Mouse (Mus musculus): ENCODE measurements around the gene Gm10964.

The Gm10964 gene

DNA sequence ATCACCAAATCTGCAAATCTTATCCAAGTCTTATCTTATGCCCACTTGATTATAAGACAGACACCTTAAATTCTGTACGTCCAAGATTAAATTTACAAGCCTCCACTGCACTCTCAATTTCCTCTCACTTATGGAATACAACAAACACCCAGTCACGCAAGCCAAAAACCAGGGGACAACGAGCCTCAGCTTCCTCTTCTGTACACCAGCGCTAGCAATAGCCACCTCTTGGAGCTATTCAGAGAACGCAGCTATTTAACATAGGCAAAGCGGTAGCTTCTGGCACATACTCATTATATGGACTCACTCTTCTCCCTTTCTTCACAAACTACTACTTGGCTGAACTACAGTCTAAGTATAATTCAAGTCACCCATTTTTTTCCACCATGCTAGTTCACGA lies 40.0 kb downstream of the Gm10964 start:
- DNase-seq: no peak

DNA sequence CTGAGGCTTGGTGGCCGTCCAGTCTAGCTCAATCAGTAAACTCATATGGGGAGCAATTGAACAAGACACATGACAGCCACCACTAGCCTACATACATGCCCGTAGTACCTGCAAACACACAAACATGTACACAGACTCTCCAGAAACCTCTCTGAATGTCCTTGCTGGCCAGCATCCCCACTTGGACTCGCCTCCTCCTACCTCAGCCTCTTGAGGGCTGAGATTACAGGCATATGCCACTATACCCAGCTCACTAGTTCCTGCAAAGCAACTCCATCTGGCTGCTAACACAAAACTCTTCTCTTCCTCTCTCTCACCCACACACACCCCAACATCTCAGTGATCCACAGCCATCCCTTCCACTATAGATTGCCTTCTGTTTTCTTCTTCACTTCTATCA lies 41.1 kb downstream of the Gm10964 start:
- DNase-seq: peak; percentile 57

DNA sequence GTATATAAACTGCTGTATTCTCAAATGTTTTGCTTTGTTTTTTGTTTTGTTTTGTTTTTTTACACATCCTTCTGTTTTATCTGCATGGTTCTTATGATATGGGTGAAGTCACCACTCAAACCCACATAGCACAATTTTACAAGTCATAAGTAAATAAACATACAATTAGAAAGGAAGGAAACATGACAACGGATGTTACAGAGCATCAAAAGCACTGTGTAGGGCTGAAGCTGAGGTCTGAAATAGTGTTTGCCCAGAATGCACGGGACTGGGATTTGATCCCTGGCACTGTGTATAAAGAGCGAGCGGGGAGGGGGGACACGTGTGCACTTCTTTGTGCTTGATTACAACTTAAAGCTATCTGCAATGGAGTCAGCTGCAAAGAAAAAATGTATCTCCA lies 41.6 kb downstream of the Gm10964 start:
- DNase-seq: no peak

DNA sequence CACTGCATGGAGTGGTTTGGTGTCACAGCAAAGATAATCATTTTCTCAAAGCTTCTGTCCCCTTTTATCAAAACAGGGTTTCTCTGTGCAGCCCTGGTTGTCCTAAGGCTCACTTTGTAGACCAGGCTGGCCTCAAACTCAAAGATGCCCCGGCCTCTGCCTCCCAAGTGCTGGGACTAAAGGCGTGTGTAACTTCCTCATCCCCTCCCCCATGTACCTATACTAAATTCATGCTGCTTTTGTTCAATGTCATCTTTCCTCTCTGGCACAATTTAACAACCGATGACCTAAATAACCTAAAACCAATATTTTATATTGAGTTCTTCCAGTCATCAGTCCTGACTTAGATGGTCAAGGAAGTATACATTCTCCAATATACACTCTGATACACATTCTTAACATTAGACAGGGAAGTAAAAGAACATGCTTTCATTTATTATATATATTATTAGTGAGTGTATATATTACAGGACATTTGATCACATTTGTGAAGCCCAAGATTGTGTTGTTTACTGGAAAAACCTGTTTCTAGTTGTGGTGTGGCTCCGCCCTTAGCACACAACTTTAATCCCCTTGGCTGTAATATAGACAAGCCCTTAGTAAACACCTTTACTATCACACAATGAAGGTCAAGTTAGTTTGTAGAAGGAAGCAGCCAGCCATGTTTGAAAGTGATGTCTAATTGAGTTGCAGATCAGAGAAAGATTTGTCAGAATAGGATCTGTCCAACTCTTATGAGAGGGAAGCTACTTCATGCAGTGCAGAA lies 43.9 kb downstream of the Gm10964 start:
- DNase-seq: no peak

DNA sequence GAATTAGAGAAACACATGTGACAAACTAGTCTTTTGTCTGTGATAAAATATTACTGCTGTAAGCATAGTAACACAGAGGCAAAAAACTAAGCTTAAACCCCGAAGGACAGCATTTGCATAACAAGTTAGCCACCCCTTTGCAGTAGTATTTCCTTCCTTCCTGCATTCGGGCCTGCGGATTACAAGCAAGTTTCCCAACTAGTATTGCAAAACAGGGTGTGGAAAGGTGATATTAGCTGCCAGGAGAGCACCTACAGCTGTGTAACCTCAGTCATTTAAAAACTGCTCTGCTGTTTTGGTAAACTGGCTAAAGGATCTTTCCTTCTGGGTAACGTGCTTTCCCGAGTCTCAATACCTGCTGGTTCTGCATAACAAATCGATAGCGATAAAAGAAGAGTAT lies 48.1 kb downstream of the Gm10964 start:
- DNase-seq: no peak

DNA sequence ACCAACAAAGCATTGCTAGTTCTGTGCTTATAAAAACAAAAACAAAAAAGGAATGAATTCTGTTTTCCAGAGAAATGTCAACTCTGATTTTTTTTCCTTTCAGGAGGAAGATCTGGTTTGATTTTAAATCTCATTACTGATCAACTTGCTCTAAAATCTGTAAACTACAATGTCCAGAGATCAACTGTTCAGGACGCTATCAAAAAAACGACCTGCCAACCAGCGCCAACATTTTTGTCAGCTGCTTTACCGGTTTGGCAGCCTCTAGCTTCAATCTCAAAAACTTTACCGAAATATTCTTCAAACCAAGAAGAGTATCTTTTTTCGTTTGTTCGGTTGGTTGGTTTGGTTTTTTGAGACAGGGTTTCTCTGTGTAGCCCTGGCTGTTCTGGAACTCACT lies 49.9 kb downstream of the Gm10964 start:
- no peak for DNase-seq

DNA sequence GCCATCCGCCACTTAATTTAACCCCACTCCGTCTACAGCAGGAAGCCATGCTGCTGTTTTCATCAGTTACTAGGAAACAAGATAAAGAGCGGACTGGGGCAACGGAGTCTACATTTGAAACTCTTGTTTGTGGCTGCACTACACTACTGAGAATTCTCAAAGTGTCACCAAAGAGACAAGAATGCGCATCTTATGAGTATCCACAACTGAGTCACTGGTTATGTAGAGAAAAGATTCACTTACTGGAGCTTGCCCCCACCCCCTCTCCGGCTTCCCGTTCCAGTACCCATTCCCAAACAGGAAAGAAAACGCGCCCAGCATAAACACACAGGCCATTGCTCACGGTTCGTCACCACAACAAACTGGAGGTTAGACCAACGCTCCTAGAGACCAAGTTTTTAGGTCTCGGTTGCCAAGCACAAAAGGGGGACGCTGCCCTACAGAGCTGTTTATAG lies 50.8 kb downstream of the Gm10964 start:
- DNase-seq: no peak

DNA sequence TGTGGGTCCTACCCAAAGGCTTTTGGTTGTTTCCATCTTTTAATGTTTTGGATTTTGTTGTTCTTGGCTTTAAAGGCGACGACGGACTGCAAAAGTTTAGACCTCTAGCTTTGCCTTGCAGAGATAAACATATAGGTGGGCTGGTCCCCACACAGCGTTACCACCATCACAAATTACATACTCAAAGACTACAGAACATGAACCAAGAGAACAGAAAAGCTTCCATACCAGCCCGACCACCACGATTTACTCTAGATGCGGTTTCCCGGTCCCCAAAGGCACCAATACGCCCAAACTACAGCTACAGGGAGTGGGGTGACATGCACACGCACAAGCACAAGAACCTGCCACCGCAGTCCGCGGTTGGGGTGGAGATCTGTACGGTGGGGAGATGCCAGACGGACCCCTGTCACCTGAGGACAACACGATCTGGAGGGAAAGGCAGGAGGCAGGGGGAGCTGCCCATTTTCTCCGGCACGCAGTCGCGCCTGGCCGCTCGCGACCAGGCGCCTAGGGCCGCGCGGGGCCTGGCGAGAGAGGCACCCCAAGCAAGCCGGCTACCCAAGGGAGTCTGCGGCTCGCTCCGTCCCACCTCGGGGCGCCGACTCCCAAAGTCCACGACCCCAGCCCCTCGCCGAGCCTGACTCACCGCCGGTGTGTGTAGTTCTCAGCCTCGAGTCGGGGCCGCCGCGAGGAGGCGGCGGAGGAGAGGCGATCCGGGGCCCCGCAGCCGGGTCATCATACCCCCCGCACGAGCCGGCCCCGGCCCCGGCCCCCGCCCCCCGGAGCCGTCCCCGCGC lies 51.4 kb downstream of the Gm10964 start:
- peak; percentile 55 for DNase-seq

DNA sequence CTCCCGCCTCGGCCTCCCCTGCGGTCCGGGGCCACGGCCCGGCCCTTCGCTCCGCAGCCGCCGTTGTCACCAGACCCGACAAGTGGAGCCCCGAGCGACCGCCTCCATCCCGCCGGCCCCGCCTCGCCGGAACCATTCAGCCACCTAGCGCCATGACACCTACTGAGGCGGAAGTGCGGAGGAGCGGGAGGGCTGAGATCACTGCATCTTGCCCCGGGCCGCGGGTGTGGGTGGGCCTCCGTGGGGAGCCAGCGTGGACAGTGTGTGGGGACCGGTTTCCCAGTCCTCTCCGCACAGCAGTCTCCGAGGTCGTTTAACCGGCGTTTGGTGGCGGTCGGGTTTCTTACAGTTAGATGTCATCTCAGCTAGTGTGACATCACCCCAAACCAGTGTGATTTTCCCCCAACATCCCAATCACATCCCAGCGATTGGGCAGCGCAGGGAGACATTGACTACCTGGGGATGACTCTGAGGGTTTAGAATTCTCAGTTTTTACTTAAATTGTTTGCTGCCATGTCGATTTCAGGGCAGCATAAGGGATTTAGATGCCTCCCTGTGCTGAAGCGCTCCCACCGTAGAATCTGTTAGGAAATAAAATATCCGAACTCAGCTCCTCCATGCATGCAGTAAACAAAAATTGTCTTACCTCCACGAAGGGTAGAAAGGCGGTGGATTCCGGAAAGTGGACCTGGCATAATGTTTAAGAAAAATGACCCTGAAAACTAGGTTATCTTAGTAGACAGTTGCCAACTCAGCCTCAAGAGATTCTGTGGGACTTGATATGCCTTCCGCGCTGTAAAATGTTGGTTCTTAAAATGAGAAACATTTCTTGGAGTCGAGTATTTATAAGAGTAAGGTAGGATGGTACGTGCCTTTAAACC lies 52.3 kb downstream of the Gm10964 start, which contains the start of gene Hipk1:
Gene Hipk1 (minus strand): TSS at position 334 of the 881 bp plus-strand sequence.
- peak; percentile 95 for DNase-seq

DNA sequence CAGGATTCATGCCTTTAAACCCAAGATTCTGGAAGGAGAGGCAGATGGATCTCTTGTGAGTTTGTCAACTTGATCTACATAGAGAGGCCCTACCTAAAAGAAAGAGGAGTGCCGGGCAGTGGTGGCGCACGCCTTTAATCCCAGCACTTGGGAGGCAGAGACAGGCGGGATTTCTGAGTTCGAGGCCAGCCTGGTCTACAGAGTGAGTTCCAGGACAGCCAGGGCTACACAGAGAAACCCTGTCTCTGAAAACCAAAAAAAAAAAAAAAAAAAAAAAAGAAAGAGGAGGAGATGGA lies 52.9 kb downstream of the Gm10964 start:
- peak; percentile 37 for DNase-seq

DNA sequence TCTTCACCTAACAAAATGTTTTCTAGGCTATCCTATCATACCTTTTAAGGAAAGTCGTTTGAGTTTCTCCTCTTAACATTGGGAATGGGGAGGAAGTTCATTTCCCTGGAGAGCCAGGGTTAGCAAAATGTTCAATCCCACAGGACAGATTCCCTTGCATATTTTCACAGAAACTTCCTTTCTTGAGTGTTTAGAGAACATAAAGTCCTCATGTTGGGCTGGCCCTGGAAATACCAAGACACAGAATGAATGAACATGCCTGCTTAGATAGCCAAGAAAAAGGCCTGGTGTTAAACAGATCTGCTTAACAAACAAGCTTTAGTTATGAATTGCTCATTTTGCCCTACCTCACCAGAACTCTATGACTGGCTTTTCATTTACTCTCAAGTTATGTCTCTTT lies 53.4 kb downstream of the Gm10964 start:
- DNase-seq: no peak

Measured in cerebellum, adult 9-10 months (tissue).